Mouse (Mus musculus): Measurements from ENCODE around the gene Rbm6.

DNA sequence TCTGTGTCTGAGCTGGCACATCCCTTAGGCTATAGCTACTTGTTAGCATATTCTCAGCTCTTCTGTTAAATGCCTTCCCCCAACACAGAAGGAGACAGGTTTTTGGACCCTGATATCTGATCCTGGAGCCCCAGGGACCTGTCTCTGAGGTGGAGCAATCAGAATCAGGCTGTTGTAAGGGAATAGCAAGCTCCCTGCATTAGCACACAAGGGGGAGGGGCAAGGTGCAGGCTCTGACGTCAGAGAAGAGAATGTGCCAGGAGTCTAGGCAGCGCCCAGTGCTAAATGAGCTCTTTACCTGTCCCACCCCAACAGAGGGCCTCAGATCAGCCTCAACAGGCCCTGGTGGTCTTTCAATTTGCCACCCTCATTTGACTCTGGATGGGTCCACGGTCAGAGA is 146.0 kb downstream of the Rbm6 start:
- no peak for TF ChIP-seq CTCF (IDR thresholded peaks at IDR 0.05; ENCODE audit: extremely low read depth, insufficient read length, insufficient replicate concordance, low read depth, low read length)
- no peak for TF ChIP-seq POLR2A (IDR thresholded peaks at IDR 0.05; ENCODE audit: low read depth, low read length)
